Mouse (Mus musculus): ENCODE data around the gene Pkn1. TPM values are rescaled to one million over a fixed set of nuclear protein-coding genes. Genes with fewer than 3 reads are reported as not detected.

The Pkn1 gene
- polyA plus RNA-seq, 1 experiment from 2014 or later, result 26.1 TPM

- ATAC-seq (ENCODE audit: low read depth) (no peak), DNase-seq (ENCODE audit: low spot score) (no peak)
- Histone ChIP-seq H3K4me1 (ENCODE audit: control insufficient read depth, insufficient read depth, low read length) (peaks cover 5% of the 10 kb centered on the region; the same call in 1 of the 2 replicates), H3K27ac (replicated peaks; ENCODE audit: low read depth, low read length) (no peak overlapping the region), H3K9me3 (ENCODE audit: control insufficient read depth, low read length) (no peaks in the 10 kb centered on the region; the same call in 1 of the 2 replicates), H3K27me3 (replicated peaks; ENCODE audit: control insufficient read depth, insufficient read depth, low read length) (no peaks in the 10 kb centered on the region), H3K36me3 (ENCODE audit: control insufficient read depth, insufficient read depth, low read length) (no peaks in the 10 kb centered on the region), H3K4me2 (ENCODE audit: low read depth, low read length) (no peak overlapping the region), H3K9ac (ENCODE audit: low read depth, low read length) (no peak overlapping the region), H3K4me3 (ENCODE audit: low read depth, low read length) (no peak overlapping the region)
- 91% methylated on average over 4 of the region's 4 CpGs for WGBS
Observed at GRCm38 (mm10) chr8:83648031-83648430, 50.9 kb downstream of the Pkn1 start.

- no peaks in the 10 kb centered on the region for H3K36me3 ChIP-seq (ENCODE audit: control insufficient read depth, insufficient read depth, low read length)
- H3K27ac ChIP-seq (replicated peaks; ENCODE audit: low read depth, low read length), result no peak overlapping the region
- H3K4me3 ChIP-seq (ENCODE audit: low read depth, low read length), result no peak overlapping the region
- H3K9ac ChIP-seq (ENCODE audit: low read depth, low read length), result no peak overlapping the region
- no peak overlapping the region for H3K4me2 ChIP-seq (ENCODE audit: low read depth, low read length)
- ATAC-seq (ENCODE audit: low read depth) (no peak), DNase-seq (ENCODE audit: low spot score) (no peak)
- 94% methylated on average over 11 of the region's 11 CpGs for WGBS
- no peaks in the 10 kb centered on the region for H3K27me3 ChIP-seq (replicated peaks; ENCODE audit: control insufficient read depth, insufficient read depth, low read length)
- H3K9me3 ChIP-seq (ENCODE audit: control insufficient read depth, low read length), result no peaks in the 10 kb centered on the region; the same call in 1 of the 2 replicates
- H3K4me1 ChIP-seq (ENCODE audit: control insufficient read depth, insufficient read depth, low read length), result peaks cover 5% of the 10 kb centered on the region; the same call in 1 of the 2 replicates
Observed at GRCm38 (mm10) chr8:83647511-83647910, 51.5 kb downstream of the Pkn1 start.

GRCm38 (mm10) chr8:83639649-83640048 lies 59.3 kb downstream of the Pkn1 start:
- Histone ChIP-seq H3K4me3 (ENCODE audit: low read depth, low read length) (no peak overlapping the region), H3K9ac (ENCODE audit: low read depth, low read length) (no peak overlapping the region), H3K27ac (replicated peaks; ENCODE audit: low read depth, low read length) (no peak overlapping the region), H3K27me3 (replicated peaks; ENCODE audit: control insufficient read depth, insufficient read depth, low read length) (no peaks in the 10 kb centered on the region), H3K4me1 (ENCODE audit: control insufficient read depth, insufficient read depth, low read length) (no peaks in the 10 kb centered on the region), H3K4me2 (ENCODE audit: low read depth, low read length) (no peak overlapping the region), H3K36me3 (ENCODE audit: control insufficient read depth, insufficient read depth, low read length) (no peaks in the 10 kb centered on the region), H3K9me3 (ENCODE audit: control insufficient read depth, low read length) (0 out of 2 replicates have a peak, but pooled peaks cover 5% of the 10 kb centered on the region)
- DNase-seq (ENCODE audit: low spot score) (no peak), ATAC-seq (ENCODE audit: low read depth) (no peak)
- WGBS, result 65% methylated on average over 5 of the region's 5 CpGs

GRCm38 (mm10) chr8:83638856-83639255 lies 60.1 kb downstream of the Pkn1 start:
- 66% methylated on average over 4 of the region's 4 CpGs for WGBS
- H3K36me3 ChIP-seq (ENCODE audit: control insufficient read depth, insufficient read depth, low read length), result no peaks in the 10 kb centered on the region
- DNase-seq (ENCODE audit: low spot score), result no peak

GRCm38 (mm10) chr8:83632083-83632707 lies 66.8 kb downstream of the Pkn1 start:
- no peaks in the 10 kb centered on the region for H3K36me3 ChIP-seq (ENCODE audit: control insufficient read depth, insufficient read depth, low read length)
- H3K9me3 ChIP-seq (ENCODE audit: control insufficient read depth, low read length), result 0 out of 2 replicates have a peak, but pooled peaks cover 5% of the 10 kb centered on the region
- no peak overlapping the region for H3K9ac ChIP-seq (ENCODE audit: low read depth, low read length)
- ATAC-seq (ENCODE audit: low read depth) (no peak), DNase-seq (ENCODE audit: low spot score) (no peak)
- no peak overlapping the region for H3K4me3 ChIP-seq (ENCODE audit: low read depth, low read length)
- no peak overlapping the region for H3K4me2 ChIP-seq (ENCODE audit: low read depth, low read length)
- no peaks in the 10 kb centered on the region for H3K4me1 ChIP-seq (ENCODE audit: control insufficient read depth, insufficient read depth, low read length)
- H3K27ac ChIP-seq (replicated peaks; ENCODE audit: low read depth, low read length), result no peak overlapping the region
- H3K27me3 ChIP-seq (replicated peaks; ENCODE audit: control insufficient read depth, insufficient read depth, low read length), result no peaks in the 10 kb centered on the region
- 90% methylated on average over 7 of the region's 7 CpGs for WGBS

More at GRCm38 (mm10) chr8:83638856-83639255, 60.1 kb downstream of the Pkn1 start:
- no peak for ATAC-seq (ENCODE audit: low read depth)
- Histone ChIP-seq H3K9me3 (ENCODE audit: control insufficient read depth, low read length) (0 out of 2 replicates have a peak, but pooled peaks cover 5% of the 10 kb centered on the region), H3K4me3 (ENCODE audit: low read depth, low read length) (no peak overlapping the region), H3K27ac (replicated peaks; ENCODE audit: low read depth, low read length) (no peak overlapping the region), H3K4me1 (ENCODE audit: control insufficient read depth, insufficient read depth, low read length) (no peaks in the 10 kb centered on the region), H3K9ac (ENCODE audit: low read depth, low read length) (no peak overlapping the region), H3K27me3 (replicated peaks; ENCODE audit: control insufficient read depth, insufficient read depth, low read length) (no peaks in the 10 kb centered on the region), H3K4me2 (ENCODE audit: low read depth, low read length) (no peak overlapping the region)

- no peak overlapping the region for H3K4me2 ChIP-seq (ENCODE audit: low read depth, low read length)
- no peak for DNase-seq (ENCODE audit: low spot score)
- H3K9me3 ChIP-seq (ENCODE audit: control insufficient read depth, low read length), result no peaks in the 10 kb centered on the region
- H3K27me3 ChIP-seq (replicated peaks; ENCODE audit: control insufficient read depth, insufficient read depth, low read length), result no peaks in the 10 kb centered on the region
- H3K27ac ChIP-seq (replicated peaks; ENCODE audit: low read depth, low read length), result no peak overlapping the region
- no peak overlapping the region for H3K4me3 ChIP-seq (ENCODE audit: low read depth, low read length)
- no peak for ATAC-seq (ENCODE audit: low read depth)
- no peak overlapping the region for H3K9ac ChIP-seq (ENCODE audit: low read depth, low read length)
- 91% methylated on average over 6 of the region's 6 CpGs for WGBS
- no peaks in the 10 kb centered on the region for H3K4me1 ChIP-seq (ENCODE audit: control insufficient read depth, insufficient read depth, low read length)
- no peaks in the 10 kb centered on the region for H3K36me3 ChIP-seq (ENCODE audit: control insufficient read depth, insufficient read depth, low read length)
Observed at GRCm38 (mm10) chr8:83625676-83626299, 73.2 kb downstream of the Pkn1 start.

GRCm38 (mm10) chr8:83624739-83625138 lies 74.2 kb downstream of the Pkn1 start:
- no peak for ATAC-seq (ENCODE audit: low read depth)
- H3K27me3 ChIP-seq (replicated peaks; ENCODE audit: control insufficient read depth, insufficient read depth, low read length), result no peaks in the 10 kb centered on the region
- 34% methylated on average over 3 of the region's 3 CpGs for WGBS

GRCm38 (mm10) chr8:83623549-83623948 lies 75.4 kb downstream of the Pkn1 start:
- H3K27ac ChIP-seq (replicated peaks; ENCODE audit: low read depth, low read length), result no peak overlapping the region
- 93% methylated on average over 7 of the region's 7 CpGs for WGBS
- H3K4me3 ChIP-seq (ENCODE audit: low read depth, low read length), result no peak overlapping the region
- no peaks in the 10 kb centered on the region for H3K4me1 ChIP-seq (ENCODE audit: control insufficient read depth, insufficient read depth, low read length)
- DNase-seq (ENCODE audit: low spot score), result no peak
- H3K4me2 ChIP-seq (ENCODE audit: low read depth, low read length), result no peak overlapping the region
- H3K27me3 ChIP-seq (replicated peaks; ENCODE audit: control insufficient read depth, insufficient read depth, low read length), result no peaks in the 10 kb centered on the region
- no peaks in the 10 kb centered on the region for H3K9me3 ChIP-seq (ENCODE audit: control insufficient read depth, low read length)
- no peak overlapping the region for H3K9ac ChIP-seq (ENCODE audit: low read depth, low read length)
- H3K36me3 ChIP-seq (ENCODE audit: control insufficient read depth, insufficient read depth, low read length), result no peaks in the 10 kb centered on the region
- ATAC-seq (ENCODE audit: low read depth), result no peak

More at GRCm38 (mm10) chr8:83624739-83625138, 74.2 kb downstream of the Pkn1 start:
- Histone ChIP-seq H3K4me1 (ENCODE audit: control insufficient read depth, insufficient read depth, low read length) (no peaks in the 10 kb centered on the region), H3K4me2 (ENCODE audit: low read depth, low read length) (no peak overlapping the region), H3K4me3 (ENCODE audit: low read depth, low read length) (no peak overlapping the region), H3K36me3 (ENCODE audit: control insufficient read depth, insufficient read depth, low read length) (no peaks in the 10 kb centered on the region), H3K27ac (replicated peaks; ENCODE audit: low read depth, low read length) (no peak overlapping the region), H3K9me3 (ENCODE audit: control insufficient read depth, low read length) (no peaks in the 10 kb centered on the region), H3K9ac (ENCODE audit: low read depth, low read length) (no peak overlapping the region)
- no peak for DNase-seq (ENCODE audit: low spot score)

All from embryonic facial prominence, embryonic 14.5 days (tissue).